Mouse (Mus musculus) embryo, embryonic 11.5 days (tissue): ENCODE data around the gene Efna4.

ENCODE experiments used
- DNase-seq: peaks from one replicate; pipeline ENCODE4 v3.0.0-alpha.2; 2012; ENCODE audit warnings: low read depth, low spot score

Gene Efna4

GRCm38 (mm10) chr3:89331561-89331960 lies 6.3 kb downstream of the Efna4 start:
- no peak for DNase-seq

- DNase-seq = no peak
These were observed 6.9 kb downstream of the Efna4 start for GRCm38 (mm10) chr3:89330948-89331347.

GRCm38 (mm10) chr3:89330346-89330745 lies 7.5 kb downstream of the Efna4 start:
- DNase-seq = no peak

GRCm38 (mm10) chr3:89328623-89329022 lies 9.2 kb downstream of the Efna4 start:
- DNase-seq = no peak

GRCm38 (mm10) chr3:89327371-89327870 lies 10.4 kb downstream of the Efna4 start:
- DNase-seq = no peak

GRCm38 (mm10) chr3:89325882-89326281 lies 11.9 kb downstream of the Efna4 start:
- no peak for DNase-seq

GRCm38 (mm10) chr3:89322514-89323165 lies 15.2 kb downstream of the Efna4 start, which contains the start of gene Efna3:
Gene Efna3 (minus strand): TSS chr3:89322965.
- peak; percentile 78 for DNase-seq

- DNase-seq = no peak
These were observed 15.7 kb downstream of the Efna4 start for GRCm38 (mm10) chr3:89322131-89322500.

- DNase-seq = no peak
These were observed 16.4 kb downstream of the Efna4 start for GRCm38 (mm10) chr3:89321183-89322130.

- peak; percentile 69 for DNase-seq
These were observed 17.1 kb downstream of the Efna4 start for GRCm38 (mm10) chr3:89320581-89321182.

GRCm38 (mm10) chr3:89319591-89320350 lies 18.1 kb downstream of the Efna4 start:
- no peak for DNase-seq

GRCm38 (mm10) chr3:89318971-89319590 lies 18.7 kb downstream of the Efna4 start:
- no peak for DNase-seq

GRCm38 (mm10) chr3:89318316-89318715 lies 19.5 kb downstream of the Efna4 start:
- no peak for DNase-seq

- DNase-seq = no peak
These were observed 20.6 kb downstream of the Efna4 start for GRCm38 (mm10) chr3:89317246-89317645.

GRCm38 (mm10) chr3:89316833-89317232 lies 21.0 kb downstream of the Efna4 start:
- DNase-seq = peak; percentile 87

- DNase-seq = no peak
These were observed 21.6 kb downstream of the Efna4 start for GRCm38 (mm10) chr3:89315930-89316831.

GRCm38 (mm10) chr3:89315195-89315929 lies 22.5 kb downstream of the Efna4 start:
- DNase-seq = peak; percentile 69

- no peak for DNase-seq
These were observed 23.0 kb downstream of the Efna4 start for GRCm38 (mm10) chr3:89314791-89315190.

GRCm38 (mm10) chr3:89314340-89314739 lies 23.5 kb downstream of the Efna4 start:
- DNase-seq = no peak
